Mouse (Mus musculus) liver, adult 2 months (tissue): ENCODE measurements around the gene Slc2a12. TPM values are rescaled to one million over a fixed set of nuclear protein-coding genes. Genes with fewer than 3 reads are reported as not detected.

ENCODE experiments used
- DNase-seq: peaks from one replicate; pipeline ENCODE4 v3.0.0-alpha.2; 2011; ENCODE audit warnings: low read depth, low spot score; ENCODE audit errors: extremely low read depth
- H3K27ac ChIP-seq: fragments of 200-500 bp; replicated peaks from 2 replicates; pipeline ENCODE4 v1.5.1; 2012; ENCODE audit warnings: low read depth, mild to moderate bottlenecking, control low read depth, inconsistent platforms, low read length; ENCODE audit not compliant: insufficient read depth
- H3K27me3 ChIP-seq: fragments of 200-500 bp; 2 replicates; pipeline ENCODE4 v1.6.1; 2012; ENCODE audit warnings: mild to moderate bottlenecking, moderate library complexity, low read length, inconsistent platforms; ENCODE audit not compliant: control insufficient read depth, insufficient read depth
- H3K36me3 ChIP-seq: fragments of 200-500 bp; 2 replicates; pipeline ENCODE4 v1.6.1; 2012; ENCODE audit warnings: low read length, inconsistent platforms; ENCODE audit not compliant: control insufficient read depth, insufficient read depth
- H3K4me1 ChIP-seq: fragments of 200-500 bp; 2 replicates; pipeline ENCODE4 v1.6.1; 2011; ENCODE audit warnings: low read length; ENCODE audit not compliant: control insufficient read depth, insufficient read depth
- H3K4me3 ChIP-seq: fragments of 200-500 bp; 2 replicates; pipeline ENCODE4 v1.5.1; 2011; ENCODE audit warnings: low read depth, mild to moderate bottlenecking, control low read depth, low read length, moderate library complexity; ENCODE audit not compliant: insufficient read depth
- H3K79me2 ChIP-seq: fragments of 200-500 bp; 2 replicates; pipeline ENCODE4 v1.6.1; 2012; ENCODE audit warnings: inconsistent platforms, mild to moderate bottlenecking, low read length, moderate library complexity; ENCODE audit not compliant: control insufficient read depth, insufficient read depth
- H3K9ac ChIP-seq: fragments of 200-500 bp; 2 replicates; pipeline ENCODE4 v1.6.1; 2012; ENCODE audit warnings: low read depth, mild to moderate bottlenecking, control low read depth, inconsistent platforms, low read length
- CTCF ChIP-seq: fragments of 200-500 bp; IDR thresholded peaks from 2 replicates; pipeline ENCODE4 v1.5.1; 2011; ENCODE audit warnings: low read depth, low read length, control low read depth
- POLR2A ChIP-seq: fragments of 200-500 bp; IDR thresholded peaks from 2 replicates; pipeline ENCODE4 v1.6.1; 2011; ENCODE audit warnings: low read length, control low read depth; ENCODE audit not compliant: insufficient read depth; ENCODE audit errors: extremely low read depth
- WGBS: fragments of 180-500 bp; shearing (Covaris S2); methylation state at CpG from one replicate; pipeline ENCODE4 v1.1.7; 2018; 5-methylcytosine and 5-hydroxymethylcytosine counted together
- polyA plus RNA-seq: library from polyadenylated mRNA; depleted of rRNA; stranded (reverse); fragments of >200 nt; gene quantifications from 2 replicates; pipeline ENCODE4 v1.2.3, GENCODE M21; 2012
- total RNA-seq: library from RNA; depleted of rRNA; stranded (reverse); fragments of >200 nt; gene quantifications from 2 replicates; pipeline ENCODE4 v1.2.3, GENCODE M21; 2014

The Slc2a12 gene
- total and polyA plus RNA-seq, 2 experiments = 0.13 to 0.46 TPM

DNA sequence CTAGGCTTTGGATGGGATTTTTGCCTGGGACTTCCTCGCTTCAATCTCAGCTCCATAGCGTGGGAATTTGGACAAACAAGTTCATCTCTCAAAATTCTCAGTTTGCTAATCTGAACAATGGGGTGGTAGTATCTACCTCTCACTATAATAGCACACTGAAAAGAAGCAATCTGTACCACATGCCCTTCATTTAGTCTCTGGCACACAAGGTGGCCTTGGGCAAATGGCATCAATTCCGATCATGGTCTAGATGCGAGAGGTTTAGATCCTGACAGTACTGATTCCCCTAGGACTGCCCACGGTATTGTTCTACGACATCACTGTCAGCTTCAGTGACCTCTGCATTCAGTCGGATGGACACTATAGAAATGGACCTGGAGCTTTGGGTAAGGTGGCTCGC is 29.4 kb downstream of the Slc2a12 start:
- TF ChIP-seq CTCF (no peak), POLR2A (no peak)
- Histone ChIP-seq H3K79me2 (no peaks in the 10 kb centered on the region), H3K4me3 (no peak overlapping the region)

DNA sequence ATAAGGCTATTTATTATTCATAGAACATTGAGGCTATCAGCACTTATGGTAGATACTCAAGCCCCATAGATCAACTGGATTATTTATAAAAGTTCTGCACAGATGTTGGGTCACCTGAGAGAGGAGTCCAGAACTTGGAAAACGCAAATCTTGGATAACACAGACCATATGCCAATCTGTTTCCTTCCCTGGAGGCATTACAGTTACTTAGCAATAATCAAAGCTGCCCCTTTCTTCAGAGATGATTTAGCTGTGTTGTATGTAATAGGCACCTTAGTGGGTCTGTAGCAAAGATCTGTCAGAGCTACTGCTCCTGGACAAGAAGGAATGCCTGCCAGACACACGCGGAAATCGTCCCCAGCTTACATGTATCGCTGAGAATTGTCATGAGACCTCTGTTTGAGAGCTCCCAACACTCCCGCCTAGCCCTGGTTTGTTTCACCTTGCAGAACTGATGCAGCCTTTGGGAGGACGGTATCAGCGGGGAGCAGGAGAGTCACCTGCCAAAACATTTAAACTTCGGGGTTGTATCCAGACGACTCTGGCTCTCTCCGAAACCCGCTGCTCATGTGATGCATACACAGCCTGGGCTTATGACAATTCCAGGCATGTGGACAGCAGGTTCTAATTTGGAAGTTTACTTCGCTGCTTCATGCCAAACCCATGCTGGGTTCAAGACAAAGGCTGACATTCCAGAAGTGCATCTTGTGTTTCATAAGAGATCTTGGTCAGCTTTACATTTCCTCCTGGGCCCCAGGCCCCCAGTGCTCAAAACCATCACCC is 31.2 kb downstream of the Slc2a12 start:
- Histone ChIP-seq H3K79me2 (no peaks in the 10 kb centered on the region), H3K4me3 (no peak overlapping the region), H3K27ac (no peak overlapping the region), H3K36me3 (no peaks in the 10 kb centered on the region), H3K9ac (no peak overlapping the region), H3K27me3 (no peaks in the 10 kb centered on the region), H3K4me1 (no peaks in the 10 kb centered on the region)
- TF ChIP-seq CTCF (no peak), POLR2A (no peak)
- no peak for DNase-seq
- 81% methylated on average over 13 of the region's 13 CpGs for WGBS

More for the DNA sequence above, 29.4 kb downstream of the Slc2a12 start:
- WGBS = 96% methylated on average over 8 of the region's 8 CpGs
- DNase-seq = no peak
- Histone ChIP-seq H3K4me1 (no peaks in the 10 kb centered on the region), H3K36me3 (no peaks in the 10 kb centered on the region), H3K27ac (no peak overlapping the region), H3K27me3 (no peaks in the 10 kb centered on the region), H3K9ac (no peak overlapping the region)

DNA sequence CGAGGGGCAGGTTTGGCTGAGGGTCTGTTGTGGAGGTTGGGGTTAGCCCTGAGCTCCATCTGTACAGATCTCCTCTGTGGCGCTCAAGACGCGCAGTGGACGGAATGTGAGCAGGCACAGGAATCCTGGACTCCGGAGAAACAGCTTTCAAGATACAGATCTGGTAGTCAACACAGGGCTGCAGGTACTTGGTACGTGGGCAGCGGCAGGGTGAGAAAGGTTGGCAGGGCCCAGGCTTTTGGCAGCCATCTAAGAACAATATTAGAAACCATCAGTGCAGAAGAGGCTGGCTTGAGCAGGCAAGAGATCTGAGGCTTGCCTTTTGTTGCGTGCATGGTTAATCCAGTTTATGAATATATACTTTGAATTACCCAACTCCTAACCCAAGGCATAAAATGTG is 51.4 kb downstream of the Slc2a12 start:
- Histone ChIP-seq H3K9ac (no peak overlapping the region), H3K4me3 (no peak overlapping the region), H3K27me3 (peaks cover 2% of the 10 kb centered on the region; the same call in 1 of the 2 replicates), H3K36me3 (no peaks in the 10 kb centered on the region), H3K79me2 (no peaks in the 10 kb centered on the region), H3K27ac (no peak overlapping the region), H3K4me1 (no peaks in the 10 kb centered on the region)
- no peak for DNase-seq
- 83% methylated on average over 9 of the region's 9 CpGs for WGBS
- TF ChIP-seq CTCF = no peak
- no peak for TF ChIP-seq POLR2A

DNA sequence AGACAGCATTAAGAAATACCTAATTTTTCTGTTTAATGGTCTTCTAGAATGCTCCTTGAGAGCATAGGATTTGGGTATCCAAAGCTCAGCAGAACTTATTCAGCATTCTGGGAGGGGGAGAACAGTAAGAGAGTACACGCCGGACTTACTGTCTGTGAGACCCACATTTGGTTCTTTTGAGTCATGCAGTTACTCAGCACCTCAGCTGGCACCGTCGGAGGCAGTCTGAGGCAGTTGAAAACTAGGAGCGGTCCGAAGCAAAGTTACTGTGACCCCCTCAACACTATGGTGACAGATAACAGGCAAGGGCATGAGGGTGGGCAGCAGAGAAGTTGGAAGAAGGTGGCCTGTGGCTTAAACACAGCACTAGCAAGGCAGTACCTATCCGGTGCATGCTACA is 52.1 kb downstream of the Slc2a12 start:
- no peaks in the 10 kb centered on the region for H3K4me1 ChIP-seq
- H3K36me3 ChIP-seq = no peaks in the 10 kb centered on the region
- H3K79me2 ChIP-seq = no peaks in the 10 kb centered on the region

DNA sequence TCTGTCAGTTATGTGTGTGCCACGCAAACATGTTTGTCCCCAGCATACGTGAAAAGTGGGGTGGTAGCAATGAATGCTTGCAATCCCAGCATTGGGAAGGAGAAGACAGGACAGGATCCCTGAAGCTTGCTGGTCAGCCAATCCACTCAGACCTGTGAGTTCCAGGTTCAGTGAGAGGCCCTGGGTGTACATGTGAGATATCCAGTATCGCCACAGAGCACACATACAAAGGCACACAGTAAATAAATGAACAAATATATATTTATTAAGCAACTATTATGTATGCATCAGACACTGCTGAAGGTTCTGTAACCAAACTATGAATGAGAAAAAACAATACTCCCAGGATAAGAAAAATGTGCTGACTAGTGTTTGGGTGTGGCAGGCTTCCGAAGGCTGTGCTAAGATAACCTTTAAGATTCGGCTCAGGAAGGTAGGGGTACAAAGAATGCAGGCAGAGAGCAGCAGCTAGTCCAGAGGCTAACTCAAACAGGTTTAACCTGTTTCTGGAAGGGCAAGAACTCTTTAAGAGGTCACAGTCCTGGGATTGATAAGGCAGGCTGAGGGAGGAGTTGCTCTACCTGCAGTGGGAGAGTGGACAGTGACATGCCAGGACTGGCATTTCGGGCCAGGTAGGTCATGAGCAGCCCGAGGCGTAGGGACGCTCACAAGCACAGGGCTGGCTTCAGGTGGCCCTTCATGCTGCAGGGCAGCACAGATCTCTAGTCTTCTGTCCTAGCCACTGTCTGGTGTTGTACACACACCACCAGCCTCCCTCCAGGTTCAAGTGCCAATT is 53.5 kb downstream of the Slc2a12 start:
- WGBS = 63% methylated on average over 9 of the region's 9 CpGs
- TF ChIP-seq POLR2A (no peak), CTCF (no peak)
- peak; percentile 5 for DNase-seq

More for the DNA sequence above, 52.1 kb downstream of the Slc2a12 start:
- 86% methylated on average over 7 of the region's 7 CpGs for WGBS
- Histone ChIP-seq H3K27me3 (peaks cover 2% of the 10 kb centered on the region; the same call in 1 of the 2 replicates), H3K4me3 (no peak overlapping the region), H3K9ac (no peak overlapping the region), H3K27ac (no peak overlapping the region)
- no peak for DNase-seq
- TF ChIP-seq CTCF (no peak), POLR2A (no peak)

More for the DNA sequence above, 53.5 kb downstream of the Slc2a12 start:
- H3K9ac ChIP-seq = no peak overlapping the region
- no peaks in the 10 kb centered on the region for H3K79me2 ChIP-seq
- peaks cover 2% of the 10 kb centered on the region; the same call in 1 of the 2 replicates for H3K27me3 ChIP-seq
- H3K4me1 ChIP-seq = no peaks in the 10 kb centered on the region
- no peak overlapping the region for H3K27ac ChIP-seq
- no peaks in the 10 kb centered on the region for H3K36me3 ChIP-seq
- no peak overlapping the region for H3K4me3 ChIP-seq
